Mouse (Mus musculus): ENCODE measurements around the gene 1810009A15Rik.
A peak's percentile ranks its signal among the peaks of the same experiment; 100 is the strongest.
"Not testable (repeated sequence)": the region's sequence is repeated elsewhere in the genome, so short reads cannot be mapped to it uniquely, and the experiment has no call there.

1810009A15Rik gene

DNA sequence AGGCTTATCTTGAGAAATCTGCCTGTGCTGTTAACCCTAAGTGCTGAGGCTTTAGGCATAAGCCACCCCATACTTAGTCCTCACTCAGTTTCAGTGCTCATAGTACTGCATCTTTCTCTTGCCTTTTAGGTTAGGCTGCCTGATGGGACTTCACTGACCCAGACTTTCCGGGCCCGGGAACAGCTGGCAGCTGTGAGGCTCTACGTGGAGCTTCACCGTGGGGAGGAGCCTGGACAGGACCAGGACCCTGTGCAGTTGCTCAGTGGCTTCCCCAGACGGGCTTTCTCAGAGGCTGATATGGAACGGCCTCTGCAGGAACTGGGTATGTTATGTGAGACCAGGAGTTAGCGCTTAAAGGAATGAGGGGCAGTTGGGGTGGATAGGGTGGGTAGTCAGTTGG is 13.6 kb upstream of the 1810009A15Rik start:
- DNase-seq (ENCODE audit: low spot score), result no peak

DNA sequence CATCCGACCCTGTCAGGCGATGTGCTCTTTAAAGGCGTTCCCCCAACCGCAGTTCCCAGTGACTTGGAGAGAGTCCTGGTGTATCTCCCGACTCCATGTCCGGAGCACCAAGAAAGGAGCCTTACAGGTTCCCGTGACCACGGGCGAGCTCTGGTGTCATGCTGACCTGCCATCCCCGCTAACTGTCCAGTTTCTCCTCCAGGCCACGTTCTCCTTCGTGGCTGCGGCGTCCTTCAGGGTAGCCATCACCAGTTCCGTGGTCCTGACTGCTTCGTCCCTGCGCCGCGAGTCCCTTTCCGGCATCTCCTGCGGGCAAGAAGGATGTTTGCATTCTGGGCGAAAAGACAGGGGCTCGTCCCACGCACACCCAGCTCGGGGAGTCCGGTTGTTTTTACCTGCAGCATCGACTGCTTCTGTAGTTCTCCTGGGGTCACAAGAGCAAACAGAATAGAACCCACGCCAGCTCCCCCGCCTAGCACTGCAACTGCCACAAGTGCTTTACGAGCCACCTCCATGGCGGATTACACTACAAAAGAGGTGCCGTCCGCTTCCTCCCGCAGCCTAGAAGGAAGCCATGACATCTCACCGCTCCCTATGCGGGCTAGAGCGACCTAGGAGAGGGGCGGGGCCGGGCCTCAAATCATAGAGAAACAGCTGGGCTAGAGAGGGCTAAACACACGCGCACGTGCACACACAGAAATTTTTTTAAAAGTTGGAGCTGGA is 8.2 kb upstream of the 1810009A15Rik start, which contains the start of gene Uqcc3:
Uqcc3 (minus strand) TSS at position 613 of the 723 bp plus-strand sequence.
- DNase-seq (ENCODE audit: low spot score), result peak; percentile 92

DNA sequence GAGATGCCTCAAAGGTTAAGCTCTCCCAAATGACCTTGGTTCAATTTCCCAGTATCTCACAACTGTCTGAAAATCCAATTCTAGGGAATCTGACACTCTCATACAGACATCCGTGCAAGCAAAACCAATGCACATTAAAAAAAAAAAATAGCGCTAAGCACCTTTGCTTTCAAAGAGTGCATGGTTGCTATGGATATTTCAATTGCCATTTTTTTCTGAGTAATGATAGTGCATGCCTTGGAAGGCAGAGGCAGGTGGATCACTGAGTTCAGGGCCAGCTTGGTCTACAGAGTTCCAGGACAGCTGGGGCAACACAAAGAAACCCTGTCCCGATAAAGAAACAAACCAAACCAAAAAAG is 7.6 kb upstream of the 1810009A15Rik start:
- DNase-seq (ENCODE audit: low spot score), result no peak

DNA sequence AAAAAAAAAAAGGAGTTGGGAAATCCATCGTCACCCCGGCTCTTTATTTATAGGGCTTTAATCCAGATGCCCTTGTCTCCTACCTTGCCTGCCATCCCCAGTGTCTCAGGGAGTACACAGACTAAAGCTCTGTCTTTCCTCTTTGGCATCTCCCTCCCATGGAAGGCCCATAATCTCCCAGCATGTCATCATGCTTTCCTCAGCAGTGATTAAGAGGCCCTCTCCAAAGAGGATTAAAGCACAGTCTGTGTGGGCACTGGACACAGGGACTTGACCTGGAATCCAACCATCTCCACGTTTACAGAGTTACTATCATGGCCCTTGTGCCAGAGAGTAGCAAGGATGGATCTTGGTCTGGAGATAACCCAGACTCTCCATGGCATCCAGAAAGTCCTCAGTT is 5.0 kb upstream of the 1810009A15Rik start, which contains the start of the genes Lbhd1 and Gm49403:
Lbhd1 (plus strand) TSS at position 117 of the 400 bp plus-strand sequence.
Gm49403 (plus strand) TSS at position 315 of the 400 bp plus-strand sequence.
- DNase-seq (ENCODE audit: low spot score), result no peak

DNA sequence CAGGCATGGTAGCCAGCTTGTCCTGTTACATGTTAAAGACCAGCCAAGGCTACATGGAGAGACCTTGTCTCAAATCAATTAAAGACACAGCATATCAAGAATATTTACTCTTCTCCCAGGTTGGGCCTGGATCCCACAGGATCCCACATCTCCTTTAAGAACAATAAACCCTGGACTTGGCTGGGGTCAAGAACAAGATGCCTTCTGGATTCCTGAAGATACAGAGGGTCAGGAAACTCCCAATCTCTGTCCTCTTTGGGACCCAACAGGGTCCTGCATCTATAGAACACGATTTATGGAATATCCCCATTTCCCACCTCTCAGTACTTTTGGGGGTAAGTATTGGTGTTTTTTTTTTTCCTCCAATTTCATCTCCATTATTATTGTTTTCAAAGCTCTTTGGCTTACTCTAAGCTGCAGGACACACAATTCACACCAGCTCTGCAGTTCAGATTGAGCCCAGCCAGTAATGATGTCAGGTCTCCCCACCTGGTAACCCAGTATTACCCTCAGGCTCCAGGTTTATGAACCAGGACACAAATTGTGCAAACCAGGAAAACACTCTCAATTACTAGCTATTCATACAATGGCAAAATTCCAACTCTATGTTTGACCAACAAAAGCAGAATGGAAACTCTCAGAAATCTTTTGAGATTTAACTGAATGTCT is 1.6 kb upstream of the 1810009A15Rik start:
- no peak for DNase-seq (ENCODE audit: low spot score)

DNA sequence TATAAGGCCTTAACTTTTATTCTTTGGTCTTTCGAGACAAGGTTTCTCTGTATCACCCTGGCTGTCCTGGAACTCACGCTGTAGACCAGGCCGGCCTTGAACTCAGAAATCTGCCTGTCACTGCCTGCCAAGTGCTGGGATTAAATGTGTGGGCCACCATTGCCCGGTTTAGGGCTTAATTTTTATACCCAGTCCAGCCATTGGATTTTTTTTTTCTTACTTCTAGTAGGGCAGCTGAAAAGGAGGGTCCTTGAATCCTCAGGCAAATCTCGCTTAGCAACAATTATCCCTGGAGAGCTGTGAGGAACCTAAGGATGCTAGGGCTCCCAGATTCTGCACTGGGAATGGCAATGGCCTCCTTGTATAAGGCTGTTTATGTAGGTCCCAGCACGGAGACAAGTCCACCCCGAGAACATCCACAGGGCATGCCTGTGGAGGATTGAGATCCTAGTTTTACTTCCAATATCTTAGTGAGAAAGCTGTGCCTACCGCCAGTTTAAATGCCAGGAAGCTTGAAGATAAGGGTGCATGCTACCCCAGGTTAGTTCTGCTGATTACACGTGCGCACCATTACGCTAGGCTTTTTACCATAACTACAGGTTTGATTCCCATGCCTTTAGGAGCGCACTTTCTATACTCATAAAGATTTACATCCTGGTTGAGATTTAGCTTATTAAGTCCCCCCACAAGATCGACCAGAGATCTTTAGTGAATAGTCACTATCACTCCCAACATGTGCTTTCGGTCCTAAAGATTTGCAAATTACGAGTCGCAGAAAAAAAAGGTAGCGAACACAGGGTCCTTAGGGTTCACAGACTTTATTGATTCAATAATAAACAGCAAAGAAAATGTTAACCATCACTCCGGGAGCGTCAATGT is 829 bp upstream of the 1810009A15Rik start:
- no peak for DNase-seq (ENCODE audit: low spot score)

DNA sequence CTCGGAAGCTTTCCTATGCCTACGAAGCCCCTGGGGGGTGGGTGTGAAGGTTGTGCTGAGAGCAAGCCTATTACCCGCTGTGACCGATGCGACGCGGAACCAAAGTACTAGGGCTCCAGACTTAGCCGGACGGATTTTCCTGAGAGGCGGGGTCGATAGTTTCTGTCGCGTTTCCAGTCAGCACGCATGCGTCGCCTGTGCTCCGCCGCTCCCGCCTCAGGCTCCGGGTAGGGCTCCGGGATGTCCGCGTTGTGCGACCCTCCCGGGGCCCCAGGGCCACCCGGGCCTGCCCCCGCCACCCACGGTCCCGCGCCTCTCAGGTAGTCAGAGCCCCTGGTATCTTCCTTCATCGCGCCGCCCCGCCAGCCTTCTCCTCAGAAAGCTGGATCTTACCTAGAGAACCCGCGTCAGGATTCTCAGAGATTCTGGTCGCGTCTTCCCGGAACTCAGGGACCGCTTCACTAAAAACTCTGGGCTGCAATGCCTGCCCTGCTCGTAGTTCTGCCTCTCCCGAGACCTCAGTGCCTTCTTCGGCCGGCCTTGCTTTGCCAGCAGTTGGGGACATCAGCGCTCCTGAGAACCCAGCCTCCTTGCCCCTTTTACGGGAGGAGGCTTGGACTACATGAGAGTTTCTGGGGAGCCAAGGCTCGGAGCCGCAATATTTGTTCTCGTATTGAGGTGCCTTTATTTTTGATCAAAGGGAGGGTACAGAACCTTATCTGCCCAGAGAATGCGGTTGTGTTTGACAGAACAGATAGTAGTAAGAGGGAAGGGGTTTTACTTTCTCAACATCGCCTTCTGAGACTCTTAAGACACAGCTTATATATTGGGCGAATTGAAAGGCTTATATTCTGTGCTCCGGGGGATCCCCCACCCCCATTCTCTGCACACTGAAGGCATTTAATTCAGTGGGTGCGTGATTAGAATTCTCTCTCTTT is 4.4 kb downstream of the 1810009A15Rik start, which contains the start of gene Ints5:
Ints5 (plus strand) TSS at position 177 of the 938 bp plus-strand sequence.
- DNase-seq (ENCODE audit: low spot score), result peak; percentile 93

DNA sequence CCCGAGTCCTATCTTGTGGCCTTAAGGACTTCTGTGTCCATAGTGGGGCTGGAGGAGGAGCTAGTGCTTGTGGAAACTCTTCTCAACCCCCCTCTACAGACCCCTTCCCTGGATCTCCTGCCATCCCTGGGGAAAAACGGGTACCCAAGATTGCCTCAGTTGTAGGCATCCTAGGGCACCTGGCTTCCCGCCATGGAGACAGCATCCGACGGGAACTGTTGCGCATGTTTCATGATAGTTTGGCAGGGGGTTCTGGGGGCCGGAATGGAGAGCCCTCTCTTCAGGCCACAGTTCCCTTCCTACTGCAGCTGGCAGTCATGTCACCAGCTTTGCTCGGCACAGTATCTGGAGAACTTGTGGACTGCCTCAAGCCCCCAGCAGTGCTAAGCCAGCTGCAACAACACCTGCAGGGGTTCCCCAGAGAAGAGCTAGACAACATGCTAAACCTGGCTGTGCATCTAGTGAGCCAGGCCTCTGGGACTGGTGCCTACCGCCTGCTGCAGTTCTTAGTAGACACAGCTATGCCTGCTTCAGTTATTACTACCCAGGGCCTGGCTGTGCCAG is 6.8 kb downstream of the 1810009A15Rik start:
- DNase-seq (ENCODE audit: low spot score), result no peak

DNA sequence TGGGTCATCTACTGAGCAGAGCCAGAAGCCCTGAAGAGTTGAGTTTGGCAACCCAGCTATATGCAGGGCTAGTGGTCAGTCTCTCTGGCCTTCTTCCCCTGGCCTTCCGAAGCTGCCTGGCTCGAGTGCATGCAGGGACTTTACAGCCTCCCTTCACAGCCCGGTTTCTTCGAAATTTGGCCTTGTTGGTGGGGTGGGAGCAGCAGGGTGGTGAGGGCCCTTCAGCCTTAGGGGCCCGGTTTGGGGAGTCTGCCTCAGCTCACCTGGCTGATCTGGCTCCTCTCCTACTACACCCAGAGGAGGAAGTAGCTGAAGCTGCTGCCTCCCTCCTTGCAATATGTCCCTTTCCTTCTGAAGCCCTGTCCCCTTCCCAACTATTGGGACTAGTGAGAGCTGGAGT is 7.6 kb downstream of the 1810009A15Rik start:
- not testable (repeated sequence) for DNase-seq (ENCODE audit: low spot score)

DNA sequence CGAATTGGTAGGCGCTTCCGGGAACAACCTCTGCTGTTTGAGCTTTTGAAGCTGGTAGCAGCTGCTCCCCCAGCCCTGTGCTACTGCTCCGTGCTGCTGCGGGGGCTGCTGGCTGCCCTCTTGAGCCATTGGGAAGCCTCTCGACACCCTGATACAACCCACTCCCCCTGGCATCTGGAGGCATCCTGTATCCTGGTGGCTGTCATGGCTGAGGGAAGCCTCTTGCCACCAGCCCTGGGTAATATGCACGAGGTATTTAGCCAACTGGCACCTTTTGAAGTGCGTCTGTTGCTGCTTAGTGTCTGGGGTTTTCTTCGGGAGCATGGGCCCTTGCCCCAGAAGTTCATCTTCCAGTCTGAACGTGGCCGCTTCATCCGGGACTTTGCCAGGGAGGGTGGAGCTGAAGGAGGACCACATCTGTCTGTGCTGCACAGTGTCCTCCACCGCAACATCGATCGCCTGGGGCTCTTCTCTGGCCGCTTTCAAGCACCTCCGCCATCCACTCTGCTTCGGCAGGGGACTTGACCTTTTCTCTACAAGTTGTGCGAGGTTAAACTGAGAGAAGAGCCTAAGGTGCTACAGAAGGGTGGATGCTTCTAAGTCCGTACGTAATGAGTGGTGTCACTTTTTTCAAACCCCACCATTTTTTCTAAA is 8.7 kb downstream of the 1810009A15Rik start:
- DNase-seq (ENCODE audit: low spot score), result peak; percentile 41

DNA sequence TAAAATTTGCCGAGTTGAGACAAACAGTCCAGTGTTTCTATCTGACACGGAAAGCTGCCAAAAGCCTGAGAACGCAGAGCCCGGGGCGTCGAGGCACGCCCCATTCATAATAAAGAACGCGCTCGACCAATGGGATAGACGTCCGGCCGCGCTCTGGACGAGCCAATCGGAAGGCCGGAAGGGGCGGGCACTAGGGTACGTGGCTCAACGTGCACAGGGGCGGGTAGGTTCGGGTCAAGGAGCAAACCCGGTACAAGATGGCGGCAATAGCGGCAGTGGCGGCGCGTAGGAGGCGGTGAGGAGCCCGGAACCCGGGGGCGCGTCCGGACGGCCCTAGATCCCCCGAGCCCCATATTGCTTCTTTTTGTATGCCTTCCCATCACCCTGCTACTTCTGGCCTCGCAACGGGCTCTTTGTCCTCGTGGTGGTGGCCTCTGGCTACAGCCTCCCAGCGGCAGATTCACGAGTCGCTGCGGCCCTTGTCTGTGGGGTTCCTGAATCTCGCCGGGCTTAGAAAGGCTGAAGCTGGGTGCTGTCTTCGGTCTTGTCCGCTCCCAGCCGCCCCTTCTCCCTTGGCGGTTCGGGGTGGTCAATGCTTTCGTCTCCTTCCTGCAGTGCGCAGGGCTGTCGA is 9.3 kb downstream of the 1810009A15Rik start, which contains the start of gene Ganab:
Ganab (plus strand) TSS at position 207 of the 631 bp plus-strand sequence.
- DNase-seq (ENCODE audit: low spot score), result peak; percentile 98

DNA sequence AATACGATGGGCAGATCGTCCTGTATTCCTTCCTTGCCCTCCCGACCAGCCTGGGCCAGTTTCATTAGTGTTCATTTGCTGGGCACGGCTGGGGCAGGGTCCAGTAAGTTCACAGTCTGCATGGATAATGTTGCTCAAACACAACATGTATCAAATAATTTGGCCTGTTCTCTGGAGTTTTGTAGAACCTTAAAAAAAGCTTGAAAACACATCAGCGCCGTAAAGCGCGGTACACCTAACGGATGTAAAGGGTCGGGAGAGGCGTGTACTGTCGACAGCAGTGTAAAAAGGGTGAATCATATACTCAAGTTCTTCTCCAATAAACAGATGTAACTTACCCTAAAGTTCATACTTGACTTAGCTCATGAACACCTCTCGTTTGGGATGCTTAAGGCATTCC is 9.9 kb downstream of the 1810009A15Rik start:
- DNase-seq (ENCODE audit: low spot score), result no peak

DNA sequence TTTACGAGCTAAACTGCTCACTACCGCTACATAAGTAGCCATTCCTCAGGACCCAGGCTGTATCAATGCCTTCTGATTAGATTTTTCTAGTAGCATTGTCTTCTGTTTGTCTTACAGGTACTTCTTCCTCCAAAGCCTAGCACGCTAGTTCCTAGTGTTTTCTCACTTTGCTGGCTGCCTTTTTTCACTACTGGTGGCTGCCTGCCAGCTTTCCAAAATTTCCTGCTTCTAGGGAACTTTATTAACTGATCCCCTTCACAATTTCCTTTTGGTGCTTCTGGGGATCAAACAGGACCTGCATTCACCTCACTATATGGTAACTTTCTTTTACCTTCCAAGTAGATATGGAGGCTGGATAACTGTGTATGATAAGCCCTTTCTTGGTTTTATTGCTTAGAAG is 10.4 kb downstream of the 1810009A15Rik start:
- DNase-seq (ENCODE audit: low spot score), result no peak

DNA sequence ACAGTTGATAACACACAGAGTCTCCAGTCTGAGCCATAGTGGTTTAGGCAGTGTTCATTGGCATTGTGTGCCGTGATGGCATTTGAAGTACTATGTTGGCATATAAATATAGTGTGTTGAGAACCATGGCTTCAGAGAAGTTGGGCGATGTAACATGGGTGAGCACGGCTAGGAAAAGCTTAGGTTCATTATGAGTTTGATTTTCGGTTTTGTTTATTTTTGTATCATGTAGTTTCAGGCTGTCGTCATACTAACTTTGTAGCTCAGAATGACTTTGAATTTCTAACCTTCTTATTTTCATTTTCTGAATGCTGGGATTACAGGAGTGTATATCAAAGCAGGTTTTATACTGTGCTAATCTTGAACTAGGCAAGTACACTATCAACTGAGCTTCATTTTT is 14.8 kb downstream of the 1810009A15Rik start:
- no peak for DNase-seq (ENCODE audit: low spot score)

DNA sequence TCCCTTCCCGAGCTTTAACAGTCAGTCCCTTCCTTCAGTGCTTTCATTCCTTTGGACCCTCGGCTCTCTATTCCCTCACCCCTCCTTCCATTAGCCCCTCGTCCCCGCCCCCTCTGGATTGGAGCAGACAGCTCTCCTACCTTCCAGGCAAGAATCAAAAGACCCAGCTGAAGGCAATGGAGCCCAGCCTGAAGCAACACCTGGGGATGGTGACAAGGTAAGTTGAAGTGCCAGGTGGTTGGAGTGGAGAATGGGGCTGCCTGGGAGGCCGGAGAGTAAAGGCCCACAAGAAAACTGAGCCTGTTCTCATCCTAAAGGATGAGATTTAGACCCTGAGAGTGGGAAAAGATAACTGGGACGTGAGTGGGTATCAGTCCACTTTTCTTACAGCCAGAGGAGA is 19.9 kb downstream of the 1810009A15Rik start:
- DNase-seq (ENCODE audit: low spot score), result no peak

DNA sequence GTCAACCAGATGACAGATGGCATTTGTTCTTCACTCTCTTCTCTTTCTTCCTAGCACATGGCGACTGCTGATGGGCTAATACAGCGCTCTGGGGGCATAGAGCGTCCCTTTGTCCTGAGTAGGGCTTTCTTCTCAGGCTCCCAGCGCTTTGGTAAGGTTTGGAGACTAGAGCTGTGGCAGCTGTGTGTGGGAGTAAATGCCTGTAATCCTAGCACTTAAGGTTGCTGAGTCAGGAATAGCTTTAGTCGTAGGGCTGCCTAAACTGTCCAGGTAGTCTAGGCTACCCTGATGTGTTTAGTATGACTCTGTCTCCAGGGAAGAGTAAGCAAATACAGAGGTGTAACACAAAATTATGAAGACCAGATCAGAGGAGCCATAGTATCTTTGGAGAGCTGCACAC is 23.2 kb downstream of the 1810009A15Rik start:
- no peak for DNase-seq (ENCODE audit: low spot score)

DNA sequence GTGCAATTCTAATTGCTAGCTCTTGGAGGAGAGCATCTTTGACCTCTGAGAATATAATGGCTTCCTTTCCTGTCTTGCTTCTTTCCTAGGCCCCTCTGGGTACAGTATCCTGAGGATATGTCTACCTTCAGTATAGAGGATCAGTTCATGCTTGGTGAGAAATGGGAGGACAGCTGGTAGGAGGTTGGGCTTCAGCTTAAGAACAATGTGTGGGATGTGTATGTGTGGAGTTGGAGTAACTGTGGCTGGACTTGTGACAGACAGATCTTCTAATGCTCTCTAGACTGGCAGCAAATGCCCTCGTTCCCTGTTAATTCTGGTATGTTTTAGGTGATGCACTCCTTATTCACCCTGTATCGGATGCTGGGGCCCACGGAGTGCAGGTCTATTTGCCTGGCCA is 25.6 kb downstream of the 1810009A15Rik start:
- DNase-seq (ENCODE audit: low spot score), result no peak

DNA sequence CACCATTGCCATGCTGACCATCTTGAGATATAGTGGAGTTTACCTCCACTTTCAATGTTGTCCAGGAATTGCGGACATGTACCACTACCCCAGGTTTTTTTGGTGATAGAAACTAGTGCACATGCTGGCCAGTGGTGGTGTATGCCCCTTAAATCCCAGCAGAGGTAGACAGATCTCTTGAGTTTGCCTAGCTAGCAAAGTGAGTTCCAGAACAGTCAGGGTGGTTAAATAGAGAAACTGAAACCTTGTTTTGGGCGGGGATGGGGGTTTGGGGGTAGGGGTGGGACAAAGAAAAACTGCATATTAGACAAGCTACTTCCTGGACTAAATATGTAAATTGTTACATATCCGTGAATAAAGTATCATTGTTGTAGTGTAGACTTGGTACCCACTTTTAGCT is 30.3 kb downstream of the 1810009A15Rik start:
- DNase-seq (ENCODE audit: low spot score), result no peak

DNA sequence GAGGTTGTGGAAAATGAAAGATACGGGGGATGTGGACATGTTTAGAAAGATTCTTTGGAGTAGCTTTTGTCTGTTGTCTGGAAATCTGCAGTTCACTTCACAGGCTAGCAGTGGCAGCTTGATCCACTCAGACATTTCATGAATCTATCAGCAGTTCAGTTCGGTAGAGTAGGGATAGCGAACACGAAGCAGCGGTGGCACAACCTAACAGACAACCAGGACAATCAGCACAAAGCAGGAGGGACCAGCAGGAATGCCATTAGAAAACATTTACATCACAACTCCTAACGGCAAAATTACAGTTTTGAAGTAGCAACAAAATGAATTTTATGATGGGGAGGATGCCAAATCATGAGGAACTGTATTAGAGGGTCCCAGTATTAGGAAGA is 31.0 kb downstream of the 1810009A15Rik start:
- no peak for DNase-seq (ENCODE audit: low spot score)

Measured in retina, embryonic 14.5 days (tissue).